Mouse (Mus musculus) intestine, postnatal 0 days (tissue): ENCODE measurements around the gene Dclk1. TPM values are rescaled to one million over a fixed set of nuclear protein-coding genes. Genes with fewer than 3 reads are reported as not detected.

ENCODE experiments used
- ATAC-seq: fragments of 200-750 bp; cut with Nextera tagmentation; 2 replicates; pipeline ENCODE4 v1.8.0; 2017; ENCODE audit warnings: mild to moderate bottlenecking, moderate TSS enrichment, moderate library complexity
- H3K27ac ChIP-seq: fragments of 300-500 bp; sonication (generic); 2 replicates; pipeline ENCODE4 v1.5.1; 2014; ENCODE audit warnings: mild to moderate bottlenecking, low read depth, low read length, moderate library complexity
- H3K27me3 ChIP-seq: fragments of 300-500 bp; sonication (generic); replicated peaks from 2 replicates; pipeline ENCODE4 v1.6.1; 2014; ENCODE audit warnings: low read length, mixed read lengths; ENCODE audit not compliant: control insufficient read depth, insufficient read depth
- H3K36me3 ChIP-seq: fragments of 300-500 bp; sonication (generic); 2 replicates; pipeline ENCODE4 v1.6.1; 2014; ENCODE audit warnings: mild to moderate bottlenecking, moderate library complexity; ENCODE audit not compliant: control insufficient read depth, insufficient read depth
- H3K4me1 ChIP-seq: fragments of 300-500 bp; sonication (generic); replicated peaks from 2 replicates; pipeline ENCODE4 v1.6.1; 2014; ENCODE audit warnings: antibody characterized with exemption, low read length, mixed read lengths; ENCODE audit not compliant: control insufficient read depth, insufficient read depth
- H3K4me2 ChIP-seq: fragments of 300-500 bp; sonication (generic); replicated peaks from 2 replicates; pipeline ENCODE4 v1.6.1; 2014; ENCODE audit warnings: low read depth, mild to moderate bottlenecking, moderate library complexity
- H3K4me3 ChIP-seq: fragments of 300-500 bp; sonication (generic); 2 replicates; pipeline ENCODE4 v1.5.1; 2014; ENCODE audit warnings: low read depth, low read length
- H3K9ac ChIP-seq: fragments of 300-500 bp; sonication (generic); 2 replicates; pipeline ENCODE4 v1.6.1; 2014; ENCODE audit warnings: mild to moderate bottlenecking, low read depth, low read length
- H3K9me3 ChIP-seq: fragments of 300-500 bp; sonication (generic); 2 replicates; pipeline ENCODE4 v1.6.1; 2016; ENCODE audit warnings: mixed run types; ENCODE audit not compliant: control insufficient read depth
- CTCF ChIP-seq: sonication (generic); IDR thresholded peaks from 2 replicates; pipeline ENCODE4 v1.5.1; 2016; ENCODE audit warnings: low read depth, mild to moderate bottlenecking, control low read depth, antibody characterized with exemption, moderate library complexity
- WGBS: fragments of 180-500 bp; shearing (Covaris S2); extraction: QIAGEN DNeasy Blood & Tissue Kit; methylation state at CpG from one replicate; pipeline ENCODE4 v1.1.7; 2014; 5-methylcytosine and 5-hydroxymethylcytosine counted together
- polyA plus RNA-seq: library from polyadenylated mRNA; unstranded; fragments of >200 nt; fragmentation: Nextera tagmentation; extraction: Ambion mirVana; gene quantifications from 2 replicates; pipeline ENCODE4 v1.2.1, GENCODE M21; 2015

Dclk1 gene
- polyA plus RNA-seq, 1 experiment from 2014 or later: 5.0 TPM

DNA sequence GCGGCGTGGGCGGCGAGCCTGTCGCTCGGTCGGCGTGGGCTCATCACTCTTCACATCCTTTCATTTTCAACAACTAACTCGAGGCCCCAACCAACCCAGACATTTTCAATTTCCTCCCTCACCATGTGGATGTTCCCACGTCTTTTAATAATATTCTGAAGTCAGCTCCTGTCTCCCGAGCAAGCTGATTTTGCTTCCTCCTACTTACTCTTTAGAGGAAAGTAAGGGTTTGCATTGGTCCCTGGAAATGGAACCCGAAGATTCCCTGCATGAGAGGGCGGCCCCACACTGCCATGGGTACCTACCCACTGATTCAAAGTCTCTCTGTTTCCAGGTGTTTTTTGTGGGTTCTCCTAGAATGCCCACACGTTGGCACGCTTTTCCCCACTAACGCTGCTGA is 300.8 kb downstream of the Dclk1 start:
- WGBS: 79% methylated on average over 16 of the region's 16 CpGs
- Histone ChIP-seq H3K9me3 (no peaks in the 10 kb centered on the region), H3K36me3 (no peaks in the 10 kb centered on the region), H3K4me1 (no peaks in the 10 kb centered on the region), H3K9ac (no peak overlapping the region), H3K4me3 (no peak overlapping the region), H3K27me3 (no peaks in the 10 kb centered on the region), H3K27ac (no peak overlapping the region), H3K4me2 (0 out of 2 replicates have a peak overlapping the region, but pooled peaks have one; percentile 13)
- ATAC-seq: no peak
- TF ChIP-seq CTCF: no peak

GRCm38 (mm10) chr3:55543929-55544684 is 301.9 kb downstream of the Dclk1 start:
- no peaks in the 10 kb centered on the region for H3K36me3 ChIP-seq
- no peak overlapping the region for H3K4me2 ChIP-seq
- no peak for ATAC-seq
- no peak overlapping the region for H3K27ac ChIP-seq
- H3K4me3 ChIP-seq: no peak overlapping the region
- 51% methylated on average over 13 of the region's 13 CpGs for WGBS
- no peak for TF ChIP-seq CTCF
- no peaks in the 10 kb centered on the region for H3K9me3 ChIP-seq
- H3K27me3 ChIP-seq: no peaks in the 10 kb centered on the region
- H3K4me1 ChIP-seq: no peaks in the 10 kb centered on the region
- no peak overlapping the region for H3K9ac ChIP-seq

- no peaks in the 10 kb centered on the region for H3K27me3 ChIP-seq
- H3K9me3 ChIP-seq: no peaks in the 10 kb centered on the region
- H3K36me3 ChIP-seq: no peaks in the 10 kb centered on the region
- H3K4me3 ChIP-seq: no peak overlapping the region
- 89% methylated on average over 3 of the region's 3 CpGs for WGBS
- no peak for TF ChIP-seq CTCF
- H3K4me2 ChIP-seq: no peak overlapping the region
- H3K9ac ChIP-seq: no peak overlapping the region
- H3K4me1 ChIP-seq: no peaks in the 10 kb centered on the region
- H3K27ac ChIP-seq: no peak overlapping the region
- no peak for ATAC-seq
Measured at GRCm38 (mm10) chr3:55545296-55545695, 303.1 kb downstream of the Dclk1 start.

- Histone ChIP-seq H3K27me3 (no peaks in the 10 kb centered on the region), H3K27ac (no peak overlapping the region), H3K4me1 (no peaks in the 10 kb centered on the region), H3K9me3 (no peaks in the 10 kb centered on the region), H3K36me3 (no peaks in the 10 kb centered on the region), H3K9ac (no peak overlapping the region), H3K4me2 (no peak overlapping the region), H3K4me3 (no peak overlapping the region)
- WGBS: 89% methylated on average over 9 of the region's 9 CpGs
- no peak for TF ChIP-seq CTCF
- no peak for ATAC-seq
Measured at GRCm38 (mm10) chr3:55545916-55546315, 303.8 kb downstream of the Dclk1 start.

GRCm38 (mm10) chr3:55547106-55547505 is 304.9 kb downstream of the Dclk1 start:
- no peaks in the 10 kb centered on the region for H3K27me3 ChIP-seq
- no peak overlapping the region for H3K27ac ChIP-seq
- no peak overlapping the region for H3K9ac ChIP-seq
- no peak overlapping the region for H3K4me3 ChIP-seq
- no peaks in the 10 kb centered on the region for H3K9me3 ChIP-seq
- no peaks in the 10 kb centered on the region for H3K4me1 ChIP-seq
- ATAC-seq: no peak
- no peak for TF ChIP-seq CTCF
- WGBS: 65% methylated on average over 2 of the region's 2 CpGs
- no peaks in the 10 kb centered on the region for H3K36me3 ChIP-seq
- H3K4me2 ChIP-seq: no peak overlapping the region

DNA sequence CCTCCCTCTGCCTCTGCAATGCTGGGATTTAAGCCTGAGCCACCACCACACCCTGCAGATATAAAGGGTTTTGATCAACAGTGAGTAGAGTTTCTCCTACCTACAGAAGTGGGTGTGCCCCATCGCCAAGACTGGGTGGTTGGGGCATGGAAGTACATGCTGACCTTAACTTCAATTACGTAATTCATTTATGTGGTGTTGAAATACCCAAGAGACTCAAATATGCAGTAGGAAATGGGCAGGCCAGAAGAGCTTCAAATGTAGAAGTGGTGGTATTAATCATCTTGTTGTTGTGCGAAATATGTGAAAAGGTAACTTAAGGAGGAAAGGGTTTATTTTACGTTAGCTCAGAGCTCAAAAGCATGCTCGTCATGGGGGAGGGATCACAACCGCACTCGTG is 307.2 kb downstream of the Dclk1 start:
- 84% methylated on average over 7 of the region's 7 CpGs for WGBS
- Histone ChIP-seq H3K36me3 (no peaks in the 10 kb centered on the region), H3K4me2 (no peak overlapping the region), H3K9ac (no peak overlapping the region), H3K27ac (no peak overlapping the region), H3K9me3 (no peaks in the 10 kb centered on the region), H3K4me3 (no peak overlapping the region), H3K4me1 (no peaks in the 10 kb centered on the region), H3K27me3 (no peaks in the 10 kb centered on the region)
- no peak for TF ChIP-seq CTCF
- ATAC-seq: no peak
